ENCODE assay signal across 9 mouse cellular contexts in genomic region chr4:123565291-123565861, GRCm38 (mm10).
DNase-seq lines count a peak whose midpoint lies in the region; ATAC-seq and TF ChIP-seq lines count a peak whose summit lies in the region.
"Had no signal": no experiment of that assay in that cellular context is flagged by ENCODE, and none has a peak within 500 bp of the region (broad histone marks: within the 10 kb centered on the region; RNA-seq: fewer than 3 reads in every experiment).

No protein-coding gene starts in this region.

- TF ChIP-seq CTCF in layer of hippocampus, adult 2 months (conservative IDR thresholded peaks at IDR 0.05), result 0 out of 2 replicates have a peak, but pooled peaks have one; percentile 18

- no peaks in the 10 kb centered on the region for H3K9me3 ChIP-seq in heart, embryonic 15.5 days (replicated peaks)
- H3K9me3 ChIP-seq: limb, embryonic 13.5 days had no signal

- ATAC-seq in heart, embryonic 15.5 days (replicated peaks; ENCODE audit: insufficient number of reproducible peaks, insufficient read depth, low FRiP score, low read depth), result peak; percentile 60; the same call in 1 of the 2 replicates
- no peak for ATAC-seq in cerebellum, adult (ENCODE audit: insufficient number of reproducible peaks, low FRiP score, low TSS enrichment)

- H3K36me3 ChIP-seq in heart, embryonic 15.5 days, result no peaks in the 10 kb centered on the region
- H3K36me3 ChIP-seq: limb, embryonic 13.5 days had no signal

- peaks cover 53% of the 10 kb centered on the region for H3K4me1 ChIP-seq in heart, embryonic 15.5 days (replicated peaks)

- peak overlapping the region; percentile 19; the same call in 1 of the 2 replicates for H3K4me3 ChIP-seq in layer of hippocampus, adult 2 months
- H3K4me3 ChIP-seq in heart, embryonic 15.5 days, result peak overlapping the region; percentile 36
- H3K4me3 ChIP-seq: limb, embryonic 13.5 days had no signal

- H3K27me3 ChIP-seq in heart, embryonic 15.5 days, result no peaks in the 10 kb centered on the region
- H3K27me3 ChIP-seq: limb, embryonic 13.5 days had no signal

- H3K9ac ChIP-seq in heart, embryonic 15.5 days, result peak overlapping the region; percentile 49; the same call in 1 of the 2 replicates
- H3K9ac ChIP-seq: limb, embryonic 13.5 days had no signal

- no peak for DNase-seq in layer of hippocampus, adult 2 months (ENCODE audit: low spot score in 2 of 2)
- no peak for DNase-seq in layer of hippocampus, adult 9-10 months (ENCODE audit: low spot score)
- DNase-seq in NIH3T3 (ENCODE audit: low read depth), result peak; percentile 20
- peak; percentile 15 for DNase-seq in mesoderm, embryonic 11.5 days (ENCODE audit: low read depth, low spot score)
- no peak for DNase-seq in spleen, adult 18-20 months
- no peak for DNase-seq in urinary bladder, postnatal 14 days (ENCODE audit: low spot score)

- H3K27ac ChIP-seq in layer of hippocampus, adult 2 months, result peak overlapping the region; percentile 77
- peak overlapping the region; percentile 95 for H3K27ac ChIP-seq in heart, embryonic 15.5 days
- H3K27ac ChIP-seq: limb, embryonic 13.5 days had no signal

- 15% methylated on average over 7 of the region's 7 CpGs for WGBS in heart, embryonic 15.5 days

- peak overlapping the region; percentile 59 for H3K4me2 ChIP-seq in heart, embryonic 15.5 days
- H3K4me2 ChIP-seq: limb, embryonic 13.5 days had no signal

Comparison
In these comparisons a context has a peak if more than half of its experiments do, and no peak if none do; other contexts are left out.
1. DNase-seq: peak in NIH3T3 (single experiment) and mesoderm, embryonic 11.5 days (single experiment); none in layer of hippocampus, adult 2 months (0 of 2), layer of hippocampus, adult 9-10 months (single experiment), spleen, adult 18-20 months (0 of 2) and urinary bladder, postnatal 14 days (single experiment).